Mouse (Mus musculus) cortical plate, adult 2 months (tissue): ENCODE data around the gene Rbm38. TPM values are rescaled to one million over a fixed set of nuclear protein-coding genes. Genes with fewer than 3 reads are reported as not detected.
A peak's percentile ranks its signal among the peaks of the same experiment; 100 is the strongest.

ENCODE experiments used
- H3K27ac ChIP-seq: fragments of 200-500 bp; 2 replicates; pipeline ENCODE4 v1.5.1; 2012; ENCODE audit warnings: low read length, control low read depth, inconsistent platforms; ENCODE audit not compliant: insufficient read depth
- H3K4me1 ChIP-seq: fragments of 200-500 bp; 2 replicates; pipeline ENCODE4 v1.6.1; 2011; ENCODE audit warnings: low read length; ENCODE audit not compliant: control insufficient read depth, insufficient read depth
- H3K4me3 ChIP-seq: fragments of 200-500 bp; 2 replicates; pipeline ENCODE4 v1.5.1; 2011; ENCODE audit warnings: mild to moderate bottlenecking, low read length, control low read depth; ENCODE audit not compliant: insufficient read depth
- CTCF ChIP-seq: fragments of 200-500 bp; IDR thresholded peaks from 2 replicates; pipeline ENCODE4 v1.5.1; 2011; ENCODE audit warnings: mild to moderate bottlenecking, control low read depth, low read length; ENCODE audit not compliant: insufficient read depth; ENCODE audit errors: extremely low read depth
- POLR2A ChIP-seq: fragments of 200-500 bp; IDR thresholded peaks from 2 replicates; pipeline ENCODE4 v1.6.1; 2011; ENCODE audit warnings: mild to moderate bottlenecking, low read length, control low read depth; ENCODE audit not compliant: insufficient read depth; ENCODE audit errors: extremely low read depth
- polyA plus RNA-seq: library from polyadenylated mRNA; depleted of rRNA; stranded (reverse); fragments of >200 nt; gene quantifications from 2 replicates; pipeline ENCODE4 v1.2.3, GENCODE M21; 2012

Rbm38 gene
- polyA plus RNA-seq, 1 experiment = 5.9 TPM

- no peaks in the 10 kb centered on the region for H3K4me1 ChIP-seq
- TF ChIP-seq CTCF (peak; percentile 37), POLR2A (no peak)
- H3K27ac ChIP-seq = no peak overlapping the region
- no peak overlapping the region for H3K4me3 ChIP-seq
Observed at GRCm38 (mm10) chr2:172982776-172983561, 37.3 kb upstream of the Rbm38 start.

- Histone ChIP-seq H3K4me3 (no peak overlapping the region), H3K27ac (no peak overlapping the region), H3K4me1 (no peaks in the 10 kb centered on the region)
- TF ChIP-seq POLR2A = no peak
- TF ChIP-seq CTCF = no peak
Observed at GRCm38 (mm10) chr2:172990161-172990560, 30.1 kb upstream of the Rbm38 start.

GRCm38 (mm10) chr2:172996207-172996606 is 24.1 kb upstream of the Rbm38 start:
- Histone ChIP-seq H3K27ac (no peak overlapping the region), H3K4me1 (peaks cover 2% of the 10 kb centered on the region; the same call in 1 of the 2 replicates), H3K4me3 (no peak overlapping the region)
- TF ChIP-seq CTCF (peak; percentile 96), POLR2A (no peak)

GRCm38 (mm10) chr2:172997748-172998147 is 22.6 kb upstream of the Rbm38 start:
- H3K27ac ChIP-seq = no peak overlapping the region
- no peak overlapping the region for H3K4me3 ChIP-seq
- TF ChIP-seq POLR2A = no peak
- no peak for TF ChIP-seq CTCF
- H3K4me1 ChIP-seq = peaks cover 2% of the 10 kb centered on the region; the same call in 1 of the 2 replicates

- H3K4me3 ChIP-seq = no peak overlapping the region
- no peak overlapping the region for H3K27ac ChIP-seq
- peaks cover 2% of the 10 kb centered on the region; the same call in 1 of the 2 replicates for H3K4me1 ChIP-seq
- TF ChIP-seq CTCF (no peak), POLR2A (no peak)
Observed at GRCm38 (mm10) chr2:172998478-172998877, 21.8 kb upstream of the Rbm38 start.

- TF ChIP-seq CTCF (peak; percentile 85), POLR2A (peak; percentile 75; the same call in 1 of the 2 replicates)
- Histone ChIP-seq H3K4me1 (peaks cover 2% of the 10 kb centered on the region; the same call in 1 of the 2 replicates), H3K27ac (no peak within 1 kb of the TSS), H3K4me3 (peak within 1 kb of the TSS; percentile 26)
Observed at GRCm38 (mm10) chr2:172999630-173000284, 20.5 kb upstream of the Rbm38 start, which contains the start of gene Rae1. Gene Rae1, plus strand, starts transcription at chr2:173000117.

- H3K4me1 ChIP-seq = peaks cover 2% of the 10 kb centered on the region; the same call in 1 of the 2 replicates
- no peak overlapping the region for H3K27ac ChIP-seq
- peak overlapping the region; percentile 26 for H3K4me3 ChIP-seq
- no peak for TF ChIP-seq POLR2A
- TF ChIP-seq CTCF = no peak
Observed at GRCm38 (mm10) chr2:173000285-173000652, 20.0 kb upstream of the Rbm38 start.

- no peak overlapping the region for H3K27ac ChIP-seq
- peak overlapping the region; percentile 26 for H3K4me3 ChIP-seq
- peaks cover 2% of the 10 kb centered on the region; the same call in 1 of the 2 replicates for H3K4me1 ChIP-seq
- TF ChIP-seq CTCF (no peak), POLR2A (no peak)
Observed at GRCm38 (mm10) chr2:173000921-173001320, 19.4 kb upstream of the Rbm38 start.

GRCm38 (mm10) chr2:173003737-173004136 is 16.6 kb upstream of the Rbm38 start:
- Histone ChIP-seq H3K4me3 (no peak overlapping the region), H3K4me1 (peaks cover 2% of the 10 kb centered on the region; the same call in 1 of the 2 replicates), H3K27ac (no peak overlapping the region)
- TF ChIP-seq CTCF (no peak), POLR2A (no peak)
